ENCODE assay signal across 11 mouse cellular contexts in the genomic region with DNA sequence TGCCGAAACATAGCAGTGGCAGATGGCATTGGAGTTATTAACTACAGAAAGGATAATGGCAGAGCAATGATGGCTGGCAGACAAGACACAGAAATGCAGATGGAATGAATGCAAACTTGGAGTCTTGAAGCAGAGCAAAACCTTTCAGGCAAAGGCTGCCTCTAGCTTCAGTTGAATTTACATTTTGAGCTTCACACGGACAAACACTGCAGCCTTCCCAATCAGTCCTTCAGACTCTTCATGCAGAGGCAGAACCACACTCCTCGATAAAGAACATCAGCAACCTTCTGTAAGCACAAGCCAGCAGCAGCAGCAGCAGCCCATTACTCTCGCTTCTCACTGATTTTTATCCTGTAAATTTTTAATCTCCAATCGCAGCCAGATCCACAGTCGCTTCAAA. TPM values are rescaled to one million over a fixed set of nuclear protein-coding genes. Genes with fewer than 3 reads are reported as not detected.
A peak's percentile ranks its signal among the peaks of the same experiment; 100 is the strongest.
DNase-seq lines count a peak whose midpoint lies in the region; ATAC-seq and TF ChIP-seq lines count a peak whose summit lies in the region.
"Had no signal": no experiment of that assay in that cellular context is flagged by ENCODE, and none has a peak within 500 bp of the region (broad histone marks: within the 10 kb centered on the region; RNA-seq: fewer than 3 reads in every experiment).

No protein-coding gene starts in this region.

- ATAC-seq in hindbrain, embryonic 13.5 days (ENCODE audit: low FRiP score) = 0 out of 2 replicates have a peak, but pooled peaks have one; percentile 34
- no peak for ATAC-seq in stomach, embryonic 14.5 days (ENCODE audit: insufficient number of reproducible peaks, insufficient read depth, low FRiP score, low read depth)
- ATAC-seq: CD4-positive, CD25-positive, alpha-beta regulatory T cell, adult 4 months had no signal

- 68% methylated on average over 6 of the region's 6 CpGs for WGBS in hindbrain, embryonic 13.5 days
- WGBS in stomach, embryonic 14.5 days = 63% methylated on average over 6 of the region's 6 CpGs

- peak overlapping the region; percentile 90 for H3K27ac ChIP-seq in gastrocnemius, adult 2 months
- peak overlapping the region; percentile 92 for H3K27ac ChIP-seq in hindbrain, embryonic 13.5 days
- no peak overlapping the region for H3K27ac ChIP-seq in stomach, embryonic 14.5 days (ENCODE audit: low read length)

- no peak for DNase-seq in gastrocnemius, adult 2 months
- no peak for DNase-seq in gastrocnemius, postnatal 36 days
- peak; percentile 15 to 26 for DNase-seq in layer of hippocampus, postnatal 10 days (ENCODE audit: low spot score in 2 of 2)
- no peak for DNase-seq in layer of hippocampus, adult 8-10 months (ENCODE audit: low spot score in 2 of 2)
- DNase-seq in spleen, postnatal 4 days (ENCODE audit: low spot score in 2 of 2) = no peak
- no peak for DNase-seq in gastrocnemius, postnatal 10 days
- DNase-seq: liver; thymus, postnatal 25 days had no signal

- intact Hi-C loops in gastrocnemius, adult 2 months (cut with DNase I) = no loop called here
- intact Hi-C loops in gastrocnemius, postnatal 36 days (cut with DNase I) = loop anchor here (5.0 kb wide), 1 partner anchor 89 kb away; no protein-coding TSS in a partner anchor

- peak overlapping the region; percentile 78 for H3K4me3 ChIP-seq in gastrocnemius, adult 2 months
- peak overlapping the region; percentile 34 for H3K4me3 ChIP-seq in hindbrain, embryonic 13.5 days
- no peak overlapping the region for H3K4me3 ChIP-seq in stomach, embryonic 14.5 days (ENCODE audit: low read depth, low read length)

- peak overlapping the region; percentile 69 for H3K9ac ChIP-seq in hindbrain, embryonic 13.5 days
- H3K9ac ChIP-seq in stomach, embryonic 14.5 days (replicated peaks; ENCODE audit: low read depth, low read length) = no peak overlapping the region

- peaks cover 54% of the 10 kb centered on the region for H3K4me1 ChIP-seq in hindbrain, embryonic 13.5 days (replicated peaks)
- H3K4me1 ChIP-seq in stomach, embryonic 14.5 days (ENCODE audit: control insufficient read depth, insufficient read depth, low read length) = peaks cover 14% of the 10 kb centered on the region

- peak overlapping the region; percentile 56 for H3K4me2 ChIP-seq in hindbrain, embryonic 13.5 days
- H3K4me2 ChIP-seq in stomach, embryonic 14.5 days (replicated peaks; ENCODE audit: low read depth, low read length) = peak overlapping the region; percentile 32; the same call in 1 of the 2 replicates

- H3K36me3 ChIP-seq in hindbrain, embryonic 13.5 days = no peaks in the 10 kb centered on the region
- H3K36me3 ChIP-seq in stomach, embryonic 14.5 days (ENCODE audit: control insufficient read depth, insufficient read depth, low read length) = no peaks in the 10 kb centered on the region

- no peaks in the 10 kb centered on the region for H3K9me3 ChIP-seq in hindbrain, embryonic 13.5 days
- no peaks in the 10 kb centered on the region for H3K9me3 ChIP-seq in stomach, embryonic 14.5 days (ENCODE audit: control insufficient read depth, low read depth, low read length)

- no peak for TF ChIP-seq CTCF in gastrocnemius, adult 2 months (IDR thresholded peaks at IDR 0.05)

- H3K27me3 ChIP-seq in hindbrain, embryonic 13.5 days = no peaks in the 10 kb centered on the region
- H3K27me3 ChIP-seq in stomach, embryonic 14.5 days (ENCODE audit: control insufficient read depth, insufficient read depth, low read length) = no peaks in the 10 kb centered on the region

RNA-seq across cellular contexts. Expression of a gene that starts 46.0 kb away (rescaled TPM):
- 100 to 1,000 TPM in 1 of 2 experiments, 10 to 100 TPM in 1; 91.5 to 112 TPM for total RNA-seq in gastrocnemius, adult 2 months (2021)
- 100 to 1,000 TPM in 1 of 2 experiments, 10 to 100 TPM in 1; 82.9 to 101 TPM for total RNA-seq in gastrocnemius, postnatal 36 days (2021)
- 10 to 100 TPM; 56.5 to 63.7 TPM for total RNA-seq in layer of hippocampus, postnatal 10 days (2021)
- total RNA-seq in layer of hippocampus, adult 8-10 months (2022) = 10 to 100 TPM; 48.2 to 59.2 (median 56.3) TPM
- 90.1 and 92.1 TPM in 2 replicates for polyA plus RNA-seq in hindbrain, embryonic 13.5 days (2015; fragmentation: Nextera tagmentation; extraction: Ambion mirVana)
- polyA plus RNA-seq in stomach, embryonic 14.5 days (2014; fragmentation: Nextera tagmentation; extraction: Ambion mirVana) = 60.5 and 65.2 TPM in 2 replicates
- total RNA-seq in gastrocnemius, postnatal 10 days (2021) = 10 to 100 TPM; 93.6 to 98.0 TPM

Comparison
In these comparisons a context has a peak if more than half of its experiments do, and no peak if none do; other contexts are left out.
1. DNase-seq: peak in layer of hippocampus, postnatal 10 days (2 of 2); none in gastrocnemius, adult 2 months (single experiment), gastrocnemius, postnatal 36 days (0 of 2), layer of hippocampus, adult 8-10 months (0 of 2), spleen, postnatal 4 days (0 of 2) and gastrocnemius, postnatal 10 days (single experiment).